Mouse (Mus musculus): ENCODE measurements around the gene Stat3.

The Stat3 gene

DNA sequence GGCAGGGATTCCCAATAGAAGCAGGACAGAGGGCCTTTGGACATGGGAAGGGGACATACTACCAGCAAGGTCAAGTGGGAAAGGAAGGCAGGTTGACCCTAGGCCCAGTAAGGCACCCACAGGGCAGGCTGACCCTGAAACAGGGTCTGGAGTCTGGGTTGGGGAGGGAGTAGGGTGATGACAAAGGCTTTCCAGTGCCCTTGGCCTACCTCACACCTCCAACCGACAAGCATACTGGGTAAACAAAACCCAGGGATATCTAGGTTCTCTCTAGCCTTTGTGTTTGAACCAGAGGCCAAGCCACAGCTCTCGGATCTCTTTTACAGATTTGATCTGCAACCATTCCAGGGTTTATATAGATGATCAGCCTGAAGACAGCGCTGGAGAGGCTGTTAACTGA, 51.6 kb downstream of the Stat3 start:
- DNase-seq, result no peak

DNA sequence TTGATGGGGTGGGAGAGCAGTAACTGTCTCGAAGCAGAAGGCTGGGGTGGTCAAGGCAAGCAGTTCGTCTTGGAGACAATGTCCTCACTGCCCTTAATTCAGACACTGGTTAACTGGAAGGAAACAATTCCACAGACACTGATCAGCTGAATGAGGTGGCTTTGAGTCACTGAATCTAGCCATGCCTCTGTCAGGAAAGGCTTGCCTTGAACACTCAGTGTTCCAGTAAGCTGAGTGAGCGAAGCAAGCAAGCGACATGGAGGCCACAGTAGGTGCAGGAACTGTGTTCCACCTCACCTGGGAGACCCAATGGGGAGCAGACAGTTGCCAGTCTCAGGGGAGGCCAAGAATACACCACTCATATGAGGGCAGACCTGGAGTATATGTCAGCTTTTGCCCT, 52.1 kb downstream of the Stat3 start:
- DNase-seq, result no peak

DNA sequence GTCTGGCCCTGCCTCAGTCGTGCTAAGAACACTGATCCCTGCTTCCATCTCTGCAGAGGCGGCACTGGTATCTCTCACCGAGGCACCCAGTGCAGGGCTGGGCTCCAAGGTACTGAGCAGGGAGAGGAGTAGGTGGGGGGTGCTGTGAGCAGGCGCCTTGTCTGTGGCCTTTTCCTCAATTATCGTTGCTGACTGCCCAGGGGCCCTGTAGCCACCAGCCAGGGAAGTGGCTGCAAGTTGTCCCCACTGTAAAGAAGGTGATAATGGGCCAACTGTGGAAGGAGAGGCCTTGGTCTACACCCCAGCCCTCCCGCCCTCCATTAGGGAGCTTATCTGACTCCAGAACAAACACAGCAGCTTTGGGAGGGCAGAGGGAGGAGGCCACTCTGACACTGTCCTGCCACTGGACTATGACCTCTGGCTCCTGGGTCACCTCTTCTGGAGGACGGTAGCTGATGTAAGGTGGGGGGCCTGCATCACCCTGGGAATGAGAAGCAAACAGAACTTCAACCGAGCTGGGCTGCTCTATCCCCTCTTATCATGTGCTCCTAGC, 53.1 kb downstream of the Stat3 start:
- no peak for DNase-seq

DNA sequence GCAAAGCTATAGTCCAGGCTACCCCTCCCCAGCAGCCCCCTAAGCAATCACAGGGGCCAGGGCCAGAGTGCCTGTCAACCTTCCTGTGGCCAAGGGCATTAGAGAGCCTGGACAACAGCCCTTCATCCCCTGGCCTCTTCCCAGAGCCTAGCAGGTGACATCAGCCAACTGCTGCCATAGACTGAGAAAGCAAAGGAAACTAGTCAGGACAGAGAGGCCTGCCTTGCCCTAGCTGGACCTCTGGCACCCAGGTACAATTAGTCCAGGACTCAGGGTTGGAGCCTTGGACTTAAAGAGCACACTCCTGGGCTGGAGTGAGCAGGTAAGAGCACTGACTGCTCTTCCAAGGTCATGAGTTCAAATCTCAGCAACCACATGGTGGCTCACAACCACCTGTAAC, 53.9 kb downstream of the Stat3 start:
- DNase-seq, result no peak

DNA sequence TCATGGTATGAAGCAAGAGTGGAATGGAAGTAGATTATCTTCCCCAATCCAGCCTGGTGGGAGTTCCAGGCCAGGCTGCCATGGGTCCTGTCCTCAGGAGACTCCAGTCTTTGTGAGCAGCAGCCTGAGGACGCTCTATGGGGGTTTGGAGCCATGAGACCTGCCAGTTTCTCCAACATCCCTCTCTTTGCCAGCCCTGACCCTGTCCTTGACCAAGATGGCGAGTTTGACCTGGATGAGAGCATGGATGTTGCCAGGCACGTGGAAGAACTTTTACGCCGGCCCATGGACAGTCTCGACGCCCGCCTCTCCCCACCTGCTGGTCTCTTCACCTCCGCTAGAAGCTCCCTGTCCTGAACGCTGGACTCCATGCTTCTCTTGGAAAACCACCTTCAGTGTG, 55.7 kb downstream of the Stat3 start:
- no peak for DNase-seq

DNA sequence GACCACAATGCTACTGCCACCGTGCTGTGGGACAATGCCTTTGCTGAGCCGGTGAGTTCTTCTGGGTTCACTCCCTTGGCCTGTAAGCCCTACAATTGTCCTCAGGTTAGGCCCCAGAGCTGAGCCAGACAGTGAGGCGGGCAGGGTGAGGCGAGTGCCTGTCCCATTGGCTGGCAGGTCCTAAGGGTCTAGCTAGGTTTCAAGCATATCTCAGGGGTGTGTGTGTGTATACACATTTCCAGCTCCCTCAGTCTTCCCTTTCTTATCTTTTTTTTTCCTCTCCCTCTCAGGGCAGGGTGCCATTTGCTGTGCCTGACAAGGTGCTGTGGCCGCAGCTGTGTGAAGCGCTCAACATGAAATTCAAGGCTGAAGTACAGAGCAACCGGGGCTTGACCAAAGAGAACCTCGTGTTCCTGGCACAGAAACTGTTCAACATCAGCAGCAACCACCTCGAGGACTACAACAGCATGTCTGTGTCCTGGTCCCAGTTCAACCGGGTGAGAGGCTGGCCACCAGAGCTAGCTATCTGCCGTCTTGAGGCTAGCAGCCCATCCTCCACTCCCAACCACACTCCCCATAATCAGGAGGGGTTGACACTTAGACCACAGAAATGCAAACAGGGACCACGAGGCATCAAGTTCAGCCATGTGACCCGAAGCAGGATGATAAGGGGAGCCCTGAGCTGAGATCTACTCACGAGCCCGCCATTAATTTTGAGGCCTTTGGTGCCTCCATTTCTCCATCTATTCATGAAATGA, 59.8 kb downstream of the Stat3 start:
- DNase-seq, result no peak

DNA sequence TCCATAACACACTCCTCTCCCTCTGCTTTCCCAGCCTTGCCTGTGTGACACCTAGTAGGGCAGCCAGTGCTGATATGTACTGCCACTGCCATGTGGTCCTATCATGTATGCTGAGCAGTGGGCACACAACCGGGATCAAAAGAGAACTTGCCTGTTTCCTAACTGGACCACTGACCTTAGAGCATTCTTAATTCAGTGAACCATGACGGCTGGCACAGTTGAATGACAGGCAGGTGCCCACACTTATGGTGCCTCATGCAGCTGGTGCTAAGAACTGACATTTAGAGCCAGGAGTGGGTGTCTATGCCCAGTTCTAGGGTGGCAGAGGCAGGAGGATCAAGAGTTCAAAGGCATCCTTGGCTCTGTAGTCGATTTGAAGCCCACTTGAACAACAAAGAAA, 63.6 kb downstream of the Stat3 start:
- DNase-seq, result no peak

DNA sequence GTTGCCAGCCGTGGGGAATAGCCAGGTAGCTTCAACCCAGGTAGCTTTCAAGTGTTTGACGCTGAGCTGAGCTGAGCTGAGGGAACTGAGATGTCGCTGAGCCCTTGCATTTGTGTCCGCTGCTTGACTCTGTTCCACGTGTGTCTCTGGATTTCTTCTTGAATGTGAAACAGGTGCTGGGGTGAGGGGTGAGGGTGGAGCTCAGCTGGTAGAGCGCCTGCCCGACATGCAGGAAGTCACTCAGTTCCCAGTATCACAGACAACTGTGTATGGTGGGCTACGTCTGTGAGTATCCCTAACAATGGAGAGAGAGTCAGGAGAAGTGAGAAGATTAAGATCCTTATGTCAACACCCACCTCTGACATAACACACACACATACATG, 68.4 kb downstream of the Stat3 start:
- no peak for DNase-seq

DNA sequence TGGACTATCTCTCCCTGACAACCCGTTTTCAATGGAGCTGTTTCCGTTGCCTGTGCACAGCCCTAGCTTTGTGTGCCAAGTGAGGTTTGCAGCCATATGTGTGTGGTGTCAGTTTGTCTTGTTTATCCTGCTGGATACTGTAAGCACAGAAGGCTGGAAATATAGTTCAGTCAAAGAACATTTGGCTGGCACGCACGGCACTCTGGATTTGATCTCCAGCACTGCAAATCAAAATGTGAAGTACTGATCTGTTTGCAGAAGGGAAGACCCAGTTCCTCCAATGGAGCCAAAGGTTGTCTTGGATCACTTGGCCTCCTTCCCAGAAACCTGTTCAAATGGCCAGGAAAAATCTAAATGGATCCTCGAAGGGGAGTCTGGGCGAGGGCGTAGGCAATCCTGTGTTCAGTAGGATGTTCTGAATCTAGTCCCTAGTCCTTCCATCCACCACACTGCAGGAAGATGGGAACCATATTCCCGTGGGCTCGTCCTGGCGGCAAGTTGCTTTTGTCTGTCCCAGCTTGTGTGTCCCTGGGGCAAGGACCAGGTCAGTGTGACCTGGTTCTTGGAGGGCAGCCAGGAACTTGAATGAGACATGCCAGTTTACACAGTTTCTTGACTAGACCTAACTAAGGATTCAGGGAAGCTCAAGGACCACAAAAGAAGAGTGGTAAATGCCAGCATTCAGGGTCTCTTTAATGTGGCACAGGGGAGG, 68.9 kb downstream of the Stat3 start:
- DNase-seq, result no peak

DNA sequence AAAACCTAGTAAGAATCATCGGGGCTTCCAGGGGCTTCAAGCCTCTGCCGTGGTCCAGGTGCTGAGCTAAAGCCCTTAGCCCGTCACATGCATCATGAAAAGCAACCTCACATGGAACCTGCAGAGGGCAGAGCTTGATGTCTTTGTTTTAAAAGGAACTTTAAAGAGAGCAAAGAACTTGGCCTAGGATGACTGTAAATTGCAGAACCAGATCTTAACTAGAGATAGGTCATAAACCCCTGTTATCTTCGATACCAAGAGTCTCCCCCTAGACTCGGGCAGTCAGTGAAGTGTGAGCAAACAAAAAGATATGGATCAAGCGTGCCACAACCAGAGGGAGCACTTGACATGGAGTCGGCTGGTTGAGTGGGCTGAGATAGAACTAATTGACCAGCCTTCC, 73.7 kb downstream of the Stat3 start:
- DNase-seq, result no peak

DNA sequence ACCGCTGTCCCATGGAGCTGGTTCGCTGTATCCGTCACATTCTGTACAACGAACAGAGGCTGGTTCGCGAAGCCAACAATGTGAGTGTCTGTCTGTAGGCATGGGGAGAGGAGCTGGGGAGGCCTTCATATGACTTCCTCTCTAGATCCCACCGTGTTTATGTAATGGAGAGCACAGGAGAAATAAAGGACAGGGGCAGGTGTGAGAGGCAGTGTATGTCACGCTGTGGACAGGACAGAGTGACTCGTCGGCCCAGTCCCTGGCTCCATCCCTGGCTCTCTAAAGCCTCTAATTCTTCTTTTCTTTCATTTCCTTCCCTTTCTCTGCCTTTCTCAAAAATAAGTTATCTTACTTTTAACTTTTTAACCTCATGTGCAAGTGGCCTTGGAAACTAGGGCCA, 76.2 kb downstream of the Stat3 start:
- DNase-seq, result no peak

DNA sequence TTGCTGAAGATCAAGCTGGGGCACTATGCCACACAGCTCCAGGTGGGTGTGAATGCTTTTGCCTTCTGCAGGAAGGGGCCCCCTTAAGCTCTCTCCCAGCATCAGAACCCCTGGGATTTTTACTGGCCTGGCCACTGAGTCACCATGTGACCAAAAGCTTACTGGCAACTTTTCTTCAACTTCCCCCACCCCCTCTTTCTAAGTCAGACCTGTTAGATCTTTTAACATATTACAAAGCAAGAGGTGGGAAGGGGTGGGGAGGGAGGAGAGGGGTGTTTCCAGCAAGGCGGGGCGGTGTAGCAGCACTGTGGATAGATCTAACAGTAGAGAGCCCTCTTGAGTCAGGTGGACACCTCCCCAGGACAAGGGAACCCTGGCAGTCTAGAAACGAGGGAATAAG, 77.5 kb downstream of the Stat3 start:
- DNase-seq, result no peak

DNA sequence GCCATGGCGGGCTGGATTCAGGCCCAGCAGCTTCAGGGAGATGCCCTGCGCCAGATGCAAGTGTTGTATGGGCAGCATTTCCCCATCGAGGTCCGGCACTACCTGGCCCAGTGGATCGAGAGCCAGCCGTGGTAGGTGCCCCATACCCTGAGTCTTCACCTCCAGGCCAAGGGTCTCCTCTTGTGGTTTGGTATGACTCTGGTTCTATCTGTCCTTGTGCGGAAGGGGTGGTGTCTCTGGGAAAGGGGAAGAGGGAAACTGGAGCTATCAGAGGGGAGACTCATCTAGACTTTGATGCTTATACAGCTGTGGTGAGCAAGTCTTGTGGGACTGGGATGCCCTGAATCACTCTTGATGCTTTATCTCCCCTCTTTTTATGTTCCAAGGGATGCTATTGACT, 78.0 kb downstream of the Stat3 start:
- DNase-seq, result no peak

DNA sequence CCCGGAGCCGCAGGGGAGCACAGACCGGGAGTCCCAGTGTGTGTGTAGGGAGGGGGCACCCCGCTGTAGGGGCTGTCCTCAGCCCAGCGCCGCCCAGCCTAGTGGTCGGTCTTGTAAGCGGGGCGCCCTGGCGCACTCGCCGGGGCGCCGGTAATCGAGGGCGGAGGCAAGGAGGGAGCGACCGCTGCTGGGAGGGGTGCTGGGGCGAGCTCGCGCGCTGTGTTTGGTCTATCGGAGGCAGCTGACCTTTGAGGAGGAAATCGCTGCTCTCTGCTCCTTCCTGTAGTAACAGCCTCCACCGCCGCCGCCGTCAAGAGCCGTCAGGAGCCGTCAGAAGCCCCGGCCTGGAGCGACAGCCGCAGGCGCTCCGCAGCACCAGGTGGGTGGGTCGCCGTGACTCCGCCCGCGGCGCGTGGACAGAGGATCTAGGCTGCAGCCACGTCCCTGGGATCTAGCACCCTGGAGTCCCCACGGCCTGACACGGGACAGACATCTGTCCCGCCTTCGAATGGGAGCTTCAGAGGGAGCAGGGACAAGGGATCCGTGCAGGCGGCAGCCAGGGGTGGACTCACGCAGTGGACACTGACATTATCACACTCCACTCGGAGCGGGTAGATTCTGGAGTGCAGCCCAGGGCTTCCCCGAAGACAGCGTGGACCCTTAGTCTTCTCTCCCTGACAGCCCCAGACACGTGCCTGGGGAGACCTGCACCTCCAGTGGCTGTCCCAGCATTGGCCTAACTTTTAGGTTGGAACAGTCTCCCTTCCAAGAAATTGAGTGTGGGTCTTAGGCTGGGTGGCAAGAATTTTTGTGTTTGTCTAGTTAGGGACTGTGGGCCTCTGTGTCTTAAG, 78.9 kb downstream of the Stat3 start:
- peak; percentile 81 for DNase-seq

DNA sequence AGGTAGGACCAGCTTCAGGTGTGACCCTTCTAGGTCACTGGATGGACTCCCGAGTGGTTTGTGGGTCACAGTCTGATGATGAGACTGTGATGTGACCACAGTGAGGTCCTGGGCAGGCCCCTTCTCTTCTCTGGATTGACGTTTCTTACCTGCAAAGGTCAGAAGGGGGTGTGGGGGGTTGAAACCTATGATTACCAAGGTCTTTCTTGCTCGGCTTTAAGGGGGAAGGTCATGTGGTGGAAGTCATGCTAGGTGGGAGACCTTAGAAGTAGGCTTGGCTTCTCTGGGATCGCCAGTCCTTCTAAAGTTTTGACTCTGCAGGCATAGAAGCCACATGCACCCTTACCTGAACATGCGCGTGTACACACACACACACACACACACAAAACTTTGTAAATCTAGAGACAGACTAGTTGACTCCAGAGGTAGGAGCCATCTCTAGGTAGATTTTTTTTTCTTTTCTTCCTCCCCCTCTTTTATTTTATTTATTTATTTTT, 79.7 kb downstream of the Stat3 start:
- no peak for DNase-seq

DNA sequence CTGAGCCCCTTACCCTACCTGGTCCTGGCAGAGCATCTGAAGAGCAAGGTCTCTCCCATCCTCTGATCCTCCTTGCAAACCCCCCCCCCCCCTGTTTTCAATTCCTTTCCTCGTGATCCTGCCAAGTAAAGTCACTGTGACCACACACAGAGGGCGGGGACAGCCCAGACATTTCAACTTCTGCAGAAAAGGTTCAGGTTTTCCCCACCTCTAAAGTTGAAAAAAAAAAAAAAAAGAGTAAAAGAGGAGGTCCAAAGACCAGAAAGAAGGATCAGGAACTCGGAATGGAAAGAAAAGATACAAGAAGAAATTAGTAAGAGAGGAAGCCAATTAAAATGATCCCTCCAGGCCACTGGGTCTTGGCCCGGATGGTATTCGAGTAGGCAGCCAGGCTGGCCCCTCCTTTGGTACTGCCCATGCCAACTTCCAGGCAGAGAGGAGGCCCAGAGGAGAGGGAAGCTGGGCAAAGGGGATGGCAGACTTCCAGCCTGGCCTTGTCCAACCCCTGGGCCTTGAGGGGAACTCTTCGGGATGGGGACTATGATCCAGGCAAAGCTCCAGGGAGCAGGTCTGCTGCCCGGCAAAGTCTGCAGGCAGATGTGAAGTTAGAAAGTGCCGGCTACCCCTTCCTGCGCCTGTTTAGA, 80.3 kb downstream of the Stat3 start, which contains the start of gene Stat5a:
TSS of gene Stat5a (plus strand) at position 417 of the 644 bp plus-strand sequence.
- no peak for DNase-seq

DNA sequence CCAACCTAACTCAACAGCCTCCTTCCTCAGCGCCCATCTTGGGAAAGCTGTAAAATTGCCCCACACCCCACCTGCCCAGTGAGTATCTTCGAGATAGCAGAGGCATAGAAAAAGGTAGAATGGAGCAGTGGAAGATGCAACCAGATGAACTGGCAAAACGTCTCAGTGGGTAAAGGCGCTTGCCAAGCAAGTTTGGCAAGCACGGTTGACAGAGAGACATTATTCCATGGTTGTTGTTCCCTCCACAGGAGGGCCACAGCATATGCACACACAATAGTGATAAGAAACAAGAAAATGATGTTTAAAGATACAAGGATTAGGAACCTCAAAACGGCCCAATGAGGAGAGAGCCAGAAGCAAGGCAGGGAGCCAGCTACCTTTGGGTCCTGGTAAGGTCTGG, 81.4 kb downstream of the Stat3 start:
- DNase-seq, result no peak

DNA sequence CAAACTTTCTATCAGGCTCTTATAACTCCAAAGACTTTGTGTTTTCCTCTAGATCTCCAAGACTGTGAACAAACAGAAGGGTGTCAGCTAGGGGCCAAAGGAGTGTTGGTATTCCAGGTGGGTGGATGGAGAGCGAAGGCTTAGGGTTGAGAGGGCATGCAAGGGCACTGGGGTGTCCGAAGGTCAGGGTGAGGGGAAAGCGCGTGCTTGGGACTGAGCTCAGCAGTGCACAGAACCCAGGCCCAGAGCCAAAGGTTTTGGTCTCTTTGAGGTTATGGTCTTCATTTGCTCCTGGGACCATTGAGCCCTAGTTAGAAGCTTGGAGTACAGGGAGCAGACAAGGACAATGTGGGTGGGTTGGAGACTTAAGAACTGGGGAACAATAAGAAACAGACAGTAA, 84.2 kb downstream of the Stat3 start:
- no peak for DNase-seq

DNA sequence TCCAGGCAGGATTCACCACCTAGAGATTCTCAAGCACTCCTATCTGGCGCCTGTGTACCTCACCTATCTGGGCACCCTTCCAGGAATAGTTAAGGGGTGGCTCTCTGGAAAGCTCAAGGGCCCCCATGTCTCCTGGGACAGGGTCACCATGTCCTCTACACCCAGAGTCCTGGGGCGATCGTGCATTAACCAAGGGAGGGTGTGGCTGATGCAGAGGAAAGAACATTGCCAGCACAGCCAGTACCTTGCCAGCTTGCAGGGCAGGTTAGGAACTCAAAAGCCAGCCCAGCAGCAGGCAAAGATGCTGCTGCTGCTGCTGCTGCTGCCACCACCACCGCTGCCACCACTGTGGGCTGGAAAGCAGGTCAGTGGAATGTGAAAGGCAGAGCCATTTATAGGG, 85.1 kb downstream of the Stat3 start:
- DNase-seq, result no peak

DNA sequence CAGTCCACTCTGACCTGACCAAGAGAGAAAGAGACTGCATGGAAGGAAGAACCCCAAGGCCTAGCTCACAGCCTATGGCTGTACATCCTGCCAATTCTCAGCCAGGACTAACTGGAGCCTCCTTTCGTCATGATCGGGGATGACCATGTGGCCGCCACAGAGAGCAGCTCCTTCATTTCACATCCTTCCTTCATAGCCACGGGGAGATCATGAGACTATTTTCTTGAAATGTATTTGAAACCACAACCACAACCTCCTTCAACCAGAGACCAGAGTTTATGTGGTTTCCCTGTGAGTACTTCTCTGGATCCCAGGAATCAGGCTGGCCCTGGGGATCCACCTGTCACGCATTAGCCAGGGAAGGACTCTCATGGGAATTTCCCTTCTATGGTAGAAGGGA, 86.3 kb downstream of the Stat3 start:
- no peak for DNase-seq

DNA sequence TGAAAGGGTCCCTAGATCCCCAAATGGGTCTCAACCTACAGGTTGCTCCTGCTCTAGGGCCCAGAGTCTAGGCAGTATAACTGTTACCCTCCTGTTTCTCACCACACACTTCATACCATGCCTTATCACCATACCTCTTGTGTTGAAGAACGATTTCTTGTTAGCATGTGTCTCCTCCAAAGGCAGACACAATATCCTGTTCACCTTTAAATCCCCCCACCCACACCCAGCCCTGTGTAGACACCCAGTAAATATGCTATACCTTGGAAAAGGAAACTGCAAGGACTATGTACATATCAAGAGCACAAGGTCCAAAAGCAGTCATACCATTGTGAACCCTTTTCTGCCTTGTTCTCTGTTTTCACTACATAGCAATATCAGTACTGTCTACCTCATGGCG, 87.3 kb downstream of the Stat3 start:
- DNase-seq, result no peak

DNA sequence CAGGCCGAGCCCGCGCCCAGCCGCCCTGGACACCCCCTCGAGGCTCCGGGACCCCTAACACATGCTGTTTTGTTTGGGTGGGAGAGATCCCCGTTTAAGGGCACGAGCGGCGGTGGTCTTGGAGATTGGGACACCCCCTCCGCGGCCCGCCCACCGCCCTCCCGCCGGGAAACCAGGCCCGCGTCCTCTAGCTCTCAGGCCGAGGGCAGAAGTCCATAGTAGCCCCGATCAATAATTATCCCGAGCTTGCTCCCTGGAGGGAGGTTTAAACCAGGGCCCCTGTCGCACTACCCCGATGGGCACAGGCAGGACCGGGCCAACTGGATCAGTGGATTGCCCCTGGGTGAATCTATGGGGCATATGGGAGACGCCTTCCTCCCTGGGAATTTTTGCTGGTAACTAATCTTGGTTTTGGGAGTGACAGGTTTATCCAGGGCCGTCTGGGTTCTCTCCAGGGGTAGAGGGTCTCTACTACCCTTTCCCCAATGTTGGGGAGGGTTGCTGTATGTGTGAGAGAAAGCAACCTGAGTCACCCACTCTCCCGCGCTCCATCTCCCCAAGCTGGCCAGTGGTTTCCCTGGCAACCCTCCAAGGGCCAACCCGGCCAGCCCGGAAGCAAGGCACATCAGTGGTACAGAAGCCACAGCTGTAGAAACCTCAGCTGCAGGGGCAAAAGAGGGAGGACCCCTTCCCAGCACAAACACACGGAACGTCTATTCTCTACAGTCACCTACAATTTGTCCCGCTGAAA, 88.4 kb downstream of the Stat3 start:
- DNase-seq, result peak; percentile 68
